Mouse (Mus musculus): ENCODE measurements at regions not wholly inside any gene's neighbourhood (a gene's known extent, or its start where the extent isn't known, plus 50 kb on each side); places are given as distances from the start of the nearest gene placed in this dataset.

DNA sequence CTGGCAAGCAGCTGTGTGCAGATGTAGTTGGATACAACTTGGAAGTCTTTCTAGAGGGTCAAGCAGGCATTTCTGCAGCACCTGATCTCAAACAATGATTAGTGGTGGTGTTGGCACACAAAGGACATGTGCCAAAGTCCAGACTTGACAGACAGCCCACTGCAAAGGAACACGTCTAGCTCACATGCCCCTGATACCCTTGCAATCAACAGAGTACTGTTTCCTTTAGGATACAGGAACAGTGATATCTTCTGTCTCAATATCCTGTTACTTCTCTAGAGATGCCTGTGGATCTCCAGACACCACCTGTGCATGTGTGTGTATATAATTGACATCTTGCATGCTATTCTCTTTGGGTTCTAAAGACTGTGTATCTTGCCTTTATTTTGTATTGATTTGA lies 267.8 kb downstream of the Adra2a start:
- Histone ChIP-seq H3K27ac (replicated peaks; ENCODE audit: insufficient read depth, low read depth, low read length) (no peak overlapping the region), H3K9ac (ENCODE audit: low read depth, low read length) (no peak overlapping the region), H3K4me3 (ENCODE audit: insufficient read depth, low read depth, low read length) (no peak overlapping the region), H3K79me2 (ENCODE audit: control insufficient read depth, insufficient read depth, low read length) (no peaks in the 10 kb centered on the region), H3K4me1 (ENCODE audit: control insufficient read depth, insufficient read depth, low read length) (no peaks in the 10 kb centered on the region), H3K36me3 (ENCODE audit: control insufficient read depth, insufficient read depth, low read length) (no peaks in the 10 kb centered on the region), H3K27me3 (ENCODE audit: control insufficient read depth, insufficient read depth, low read length) (no peaks in the 10 kb centered on the region)
- 10% methylated on average over 1 of the region's 1 CpGs for WGBS
- no peak for TF ChIP-seq CTCF (IDR thresholded peaks at IDR 0.05; ENCODE audit: low read depth, low read length)
- no peak for TF ChIP-seq POLR2A (IDR thresholded peaks at IDR 0.05; ENCODE audit: extremely low read depth, insufficient read depth, low read length)
- no peak for DNase-seq (ENCODE audit: extremely low read depth, low read depth, low spot score)

DNA sequence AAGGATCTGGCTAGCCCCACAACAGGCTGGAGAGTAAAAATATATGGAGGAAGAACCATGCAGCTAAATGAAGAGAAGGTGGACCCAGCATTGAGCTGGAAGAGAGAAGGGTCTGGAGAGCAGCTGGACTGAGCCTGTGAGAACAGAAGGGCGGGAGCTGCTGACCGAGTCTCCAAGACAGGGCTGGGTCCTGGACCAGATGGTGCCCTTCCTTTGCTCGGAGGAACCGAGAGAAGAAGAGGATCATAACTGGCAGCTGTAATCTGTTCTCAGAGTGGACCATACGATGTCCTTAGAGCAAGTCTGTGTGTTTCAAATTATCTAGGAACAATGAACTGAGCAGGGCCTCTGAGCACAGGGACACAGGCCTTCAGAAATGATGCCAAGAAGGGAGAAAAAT lies 279.3 kb downstream of the Adra2a start:
- TF ChIP-seq POLR2A (IDR thresholded peaks at IDR 0.05; ENCODE audit: extremely low read depth, insufficient read depth, low read length) = no peak
- TF ChIP-seq CTCF (IDR thresholded peaks at IDR 0.05; ENCODE audit: low read depth, low read length) = no peak
- Histone ChIP-seq H3K27me3 (ENCODE audit: control insufficient read depth, insufficient read depth, low read length) (no peaks in the 10 kb centered on the region), H3K79me2 (ENCODE audit: control insufficient read depth, insufficient read depth, low read length) (no peaks in the 10 kb centered on the region), H3K4me1 (ENCODE audit: control insufficient read depth, insufficient read depth, low read length) (no peaks in the 10 kb centered on the region), H3K9ac (ENCODE audit: low read depth, low read length) (no peak overlapping the region), H3K4me3 (ENCODE audit: insufficient read depth, low read depth, low read length) (no peak overlapping the region), H3K27ac (replicated peaks; ENCODE audit: insufficient read depth, low read depth, low read length) (no peak overlapping the region), H3K36me3 (ENCODE audit: control insufficient read depth, insufficient read depth, low read length) (no peaks in the 10 kb centered on the region)
- no peak for DNase-seq (ENCODE audit: extremely low read depth, low read depth, low spot score)
- 79% methylated on average over 5 of the region's 5 CpGs for WGBS

DNA sequence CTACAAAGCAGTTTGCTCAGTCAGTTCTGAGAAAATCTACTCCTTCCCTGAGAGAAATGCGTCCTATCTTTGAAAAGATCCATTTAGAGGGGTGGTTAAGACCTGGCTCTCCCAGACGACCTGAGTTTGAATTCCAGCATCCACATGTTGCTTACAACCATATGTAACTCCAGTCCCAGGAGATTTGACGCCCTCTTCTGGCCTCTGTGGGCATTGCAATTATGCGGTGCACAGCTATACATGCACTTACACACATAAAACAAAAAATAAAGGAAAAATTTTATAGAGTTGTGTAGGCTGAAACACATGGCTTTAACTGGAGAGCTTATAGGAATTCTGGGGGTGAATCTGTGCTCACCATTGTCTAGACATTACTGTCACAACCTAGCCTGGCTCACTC lies 281.0 kb downstream of the Adra2a start:
- Histone ChIP-seq H3K4me3 (ENCODE audit: insufficient read depth, low read depth, low read length) (no peak overlapping the region), H3K79me2 (ENCODE audit: control insufficient read depth, insufficient read depth, low read length) (no peaks in the 10 kb centered on the region), H3K27me3 (ENCODE audit: control insufficient read depth, insufficient read depth, low read length) (no peaks in the 10 kb centered on the region), H3K9ac (ENCODE audit: low read depth, low read length) (no peak overlapping the region), H3K36me3 (ENCODE audit: control insufficient read depth, insufficient read depth, low read length) (no peaks in the 10 kb centered on the region), H3K4me1 (ENCODE audit: control insufficient read depth, insufficient read depth, low read length) (no peaks in the 10 kb centered on the region), H3K27ac (replicated peaks; ENCODE audit: insufficient read depth, low read depth, low read length) (no peak overlapping the region)
- no peak for TF ChIP-seq CTCF (IDR thresholded peaks at IDR 0.05; ENCODE audit: low read depth, low read length)
- TF ChIP-seq POLR2A (IDR thresholded peaks at IDR 0.05; ENCODE audit: extremely low read depth, insufficient read depth, low read length) = no peak
- no peak for DNase-seq (ENCODE audit: extremely low read depth, low read depth, low spot score)
- WGBS = 66% methylated on average over 4 of the region's 4 CpGs

- no peak overlapping the region for H3K9ac ChIP-seq (ENCODE audit: low read depth, low read length)
- H3K36me3 ChIP-seq (ENCODE audit: control insufficient read depth, insufficient read depth, low read length) = no peaks in the 10 kb centered on the region
- H3K27ac ChIP-seq (replicated peaks; ENCODE audit: insufficient read depth, low read depth, low read length) = no peak overlapping the region
- H3K4me1 ChIP-seq (ENCODE audit: control insufficient read depth, insufficient read depth, low read length) = no peaks in the 10 kb centered on the region
- no peak overlapping the region for H3K4me3 ChIP-seq (ENCODE audit: insufficient read depth, low read depth, low read length)
- no peak for TF ChIP-seq POLR2A (IDR thresholded peaks at IDR 0.05; ENCODE audit: extremely low read depth, insufficient read depth, low read length)
- no peak for TF ChIP-seq CTCF (IDR thresholded peaks at IDR 0.05; ENCODE audit: low read depth, low read length)
- no peaks in the 10 kb centered on the region for H3K79me2 ChIP-seq (ENCODE audit: control insufficient read depth, insufficient read depth, low read length)
- no peaks in the 10 kb centered on the region for H3K27me3 ChIP-seq (ENCODE audit: control insufficient read depth, insufficient read depth, low read length)
- 76% methylated on average over 1 of the region's 1 CpGs for WGBS
- no peak for DNase-seq (ENCODE audit: extremely low read depth, low read depth, low spot score)
These were observed 288.2 kb downstream of the Adra2a start for GRCm38 (mm10) chr19:54332140-54332539.

GRCm38 (mm10) chr19:54340778-54341291 lies 296.9 kb downstream of the Adra2a start:
- WGBS = 86% methylated on average over 2 of the region's 2 CpGs
- Histone ChIP-seq H3K4me3 (ENCODE audit: insufficient read depth, low read depth, low read length) (no peak overlapping the region), H3K36me3 (ENCODE audit: control insufficient read depth, insufficient read depth, low read length) (no peaks in the 10 kb centered on the region), H3K27ac (replicated peaks; ENCODE audit: insufficient read depth, low read depth, low read length) (no peak overlapping the region), H3K9ac (ENCODE audit: low read depth, low read length) (no peak overlapping the region), H3K27me3 (ENCODE audit: control insufficient read depth, insufficient read depth, low read length) (no peaks in the 10 kb centered on the region), H3K4me1 (ENCODE audit: control insufficient read depth, insufficient read depth, low read length) (no peaks in the 10 kb centered on the region), H3K79me2 (ENCODE audit: control insufficient read depth, insufficient read depth, low read length) (no peaks in the 10 kb centered on the region)
- DNase-seq (ENCODE audit: extremely low read depth, low read depth, low spot score) = no peak
- TF ChIP-seq CTCF (IDR thresholded peaks at IDR 0.05; ENCODE audit: low read depth, low read length) (no peak), POLR2A (IDR thresholded peaks at IDR 0.05; ENCODE audit: extremely low read depth, insufficient read depth, low read length) (no peak)

GRCm38 (mm10) chr19:54359731-54360130 lies 315.8 kb downstream of the Adra2a start:
- no peak overlapping the region for H3K27ac ChIP-seq (replicated peaks; ENCODE audit: insufficient read depth, low read depth, low read length)
- WGBS = 76% methylated on average over 7 of the region's 7 CpGs
- TF ChIP-seq POLR2A (IDR thresholded peaks at IDR 0.05; ENCODE audit: extremely low read depth, insufficient read depth, low read length) (no peak), CTCF (IDR thresholded peaks at IDR 0.05; ENCODE audit: low read depth, low read length) (no peak)
- no peak for DNase-seq (ENCODE audit: extremely low read depth, low read depth, low spot score)
- H3K27me3 ChIP-seq (ENCODE audit: control insufficient read depth, insufficient read depth, low read length) = no peaks in the 10 kb centered on the region
- no peaks in the 10 kb centered on the region for H3K79me2 ChIP-seq (ENCODE audit: control insufficient read depth, insufficient read depth, low read length)
- H3K4me1 ChIP-seq (ENCODE audit: control insufficient read depth, insufficient read depth, low read length) = no peaks in the 10 kb centered on the region
- no peak overlapping the region for H3K4me3 ChIP-seq (ENCODE audit: insufficient read depth, low read depth, low read length)
- no peak overlapping the region for H3K9ac ChIP-seq (ENCODE audit: low read depth, low read length)
- no peaks in the 10 kb centered on the region for H3K36me3 ChIP-seq (ENCODE audit: control insufficient read depth, insufficient read depth, low read length)

All from liver, adult 2 months (tissue).